Mouse (Mus musculus): Measurements from ENCODE around the gene Fam240b.

DNA sequence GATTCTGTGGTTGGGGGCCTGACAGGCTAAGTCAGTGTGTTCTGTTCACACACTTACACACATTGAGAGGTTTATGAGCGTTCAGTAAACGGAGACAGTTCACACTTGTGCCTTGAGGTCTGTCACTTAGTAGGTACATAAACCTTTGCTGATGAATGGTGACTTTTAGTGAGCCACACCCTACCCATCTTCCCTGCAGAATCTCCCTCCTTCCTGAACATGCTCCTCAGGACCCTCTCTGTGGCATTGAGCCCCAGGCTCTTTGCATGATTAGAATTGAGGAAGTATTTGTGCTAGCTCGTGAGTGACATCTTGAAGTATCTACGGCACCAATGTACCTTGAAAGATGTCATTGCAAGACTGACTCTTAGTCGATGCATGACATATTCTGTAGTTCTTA, 48.9 kb downstream of the Fam240b start:
- no peak for TF ChIP-seq POLR2A (IDR thresholded peaks at IDR 0.05; ENCODE audit: control insufficient read depth in 1 of 2, insufficient read depth in 1 of 2, low read depth in 1 of 2, low read length in 2 of 2, poor library complexity in 1 of 2)
- no peak for TF ChIP-seq CHD2 (IDR thresholded peaks at IDR 0.05; ENCODE audit: low read length)
- no peak for TF ChIP-seq CTCF (IDR thresholded peaks at IDR 0.05 in 2 of 3, conservative IDR thresholded peaks at IDR 0.05 in 1 of 3; ENCODE audit: control insufficient read depth in 1 of 3, insufficient read depth in 1 of 3, low read depth in 2 of 3, low read length in 3 of 3, poor library complexity in 1 of 3, severe bottlenecking in 1 of 3)
- no peak for TF ChIP-seq USF1 (IDR thresholded peaks at IDR 0.05; ENCODE audit: low read depth, low read length)
- no peak for TF ChIP-seq NELFE (IDR thresholded peaks at IDR 0.05; ENCODE audit: low read depth, low read length)
- TF ChIP-seq EP300 (IDR thresholded peaks at IDR 0.05; ENCODE audit: low read depth in 1 of 2, low read length in 2 of 2): peak in 1 of 2 experiments; percentile 25; a peak in 1 of 4 replicates

Data from MEL (cell line).